Mouse (Mus musculus): ENCODE measurements around the gene Ccdc146.

The Ccdc146 gene

GRCm38 (mm10) chr5:21424614-21425602 lies at the start of gene Ccdc146, which contains the start of gene Fam185a:
Gene Ccdc146 (minus strand): TSS chr5:21424677.
Gene Fam185a (plus strand): TSS chr5:21424958.
- peak; percentile 97 for DNase-seq

GRCm38 (mm10) chr5:21468100-21468499 lies 43.6 kb upstream of the Ccdc146 start:
- no peak for DNase-seq

- DNase-seq = no peak
Observed at GRCm38 (mm10) chr5:21467387-21467786, 42.9 kb upstream of the Ccdc146 start.

DNA sequence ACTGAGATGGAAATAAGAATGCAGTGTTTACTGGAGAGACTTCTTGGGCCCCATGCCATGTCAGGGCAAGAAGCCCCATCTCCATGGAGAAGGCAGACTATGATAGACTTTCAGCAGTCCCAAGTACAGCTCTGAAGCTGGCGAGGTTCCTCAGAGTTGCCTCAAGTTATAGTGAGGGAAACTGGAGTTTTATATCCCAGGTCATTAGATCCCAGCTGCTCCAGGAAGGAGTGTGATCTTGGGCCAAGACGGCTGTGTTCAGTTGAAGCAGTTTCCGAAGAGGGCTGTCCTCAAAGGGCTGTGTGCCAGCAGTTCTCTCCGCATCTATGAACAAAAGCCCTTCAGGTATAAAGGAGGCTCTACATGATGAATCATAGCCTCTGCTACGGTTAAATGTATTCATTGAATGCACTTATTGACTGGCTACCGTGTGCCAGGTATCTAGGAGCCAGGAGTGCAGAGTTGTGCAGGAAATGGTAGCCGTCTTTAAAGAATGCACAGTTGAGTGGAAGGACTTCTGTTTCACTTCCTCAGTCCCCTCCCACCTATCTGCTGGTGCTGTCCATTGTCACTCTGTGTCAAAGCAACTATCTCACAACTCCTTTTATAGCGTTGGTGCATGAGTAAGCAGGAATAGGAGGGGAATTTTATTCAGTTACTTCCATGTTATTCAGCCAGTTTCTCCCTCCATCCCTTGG lies 16.5 kb upstream of the Ccdc146 start:
- peak; percentile 62 to 71 for DNase-seq

DNA sequence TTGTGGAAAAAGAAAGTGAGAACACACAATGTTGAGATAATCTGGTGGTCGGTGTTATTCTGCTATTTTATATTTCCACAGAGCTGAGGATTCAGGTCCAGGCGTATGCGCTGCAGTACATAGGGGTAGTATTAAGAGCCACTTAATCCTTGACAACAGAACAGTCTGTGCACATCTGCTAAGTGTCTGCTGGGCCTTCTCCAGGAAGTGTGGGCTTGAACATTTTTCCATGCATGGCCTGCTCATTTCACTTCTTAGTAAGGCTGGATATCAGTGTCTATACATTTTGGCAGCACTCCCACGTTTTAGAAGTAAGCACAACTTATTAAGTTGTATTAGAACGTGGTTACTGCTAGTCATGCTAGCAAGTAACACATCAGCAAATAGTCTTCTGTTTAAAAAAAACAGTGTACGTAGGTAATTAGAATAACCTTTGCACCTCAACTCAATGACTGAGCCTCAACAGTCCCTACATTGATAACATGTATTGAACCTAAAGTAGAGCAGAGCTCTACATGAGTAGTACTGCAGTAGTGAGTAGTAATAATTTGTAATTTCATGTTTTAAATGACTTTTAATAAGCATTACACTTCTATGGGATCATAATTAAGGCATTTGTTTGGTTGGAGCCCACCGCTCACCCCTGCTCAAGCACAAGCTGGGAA lies 15.1 kb upstream of the Ccdc146 start:
- no peak for DNase-seq

GRCm38 (mm10) chr5:21438428-21438827 lies 14.0 kb upstream of the Ccdc146 start:
- no peak for DNase-seq

- DNase-seq = no peak
Observed at GRCm38 (mm10) chr5:21436471-21436975, 12.0 kb upstream of the Ccdc146 start.

GRCm38 (mm10) chr5:21434148-21434929 lies 9.9 kb upstream of the Ccdc146 start:
- DNase-seq = peak; percentile 80 to 82

DNA sequence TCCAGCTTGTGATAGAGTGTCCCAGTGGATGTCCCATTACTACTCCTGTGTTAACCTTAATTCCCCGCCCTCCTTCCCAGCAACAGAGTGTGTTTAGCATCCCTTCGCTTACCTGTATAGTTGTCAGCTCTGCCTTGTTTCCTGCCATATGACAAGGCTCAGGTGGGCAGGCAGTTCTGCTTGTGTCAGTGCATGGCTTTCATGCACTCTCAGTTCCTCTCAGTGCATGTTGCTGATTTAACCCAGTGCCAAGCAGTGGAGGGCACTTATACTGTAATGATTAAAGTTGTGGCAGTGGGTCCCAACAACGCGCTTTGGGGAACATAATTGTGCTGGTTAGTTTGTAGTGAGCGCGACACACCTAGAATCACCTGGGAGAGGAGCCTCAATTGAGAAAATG lies 2.2 kb upstream of the Ccdc146 start:
- DNase-seq = no peak

DNA sequence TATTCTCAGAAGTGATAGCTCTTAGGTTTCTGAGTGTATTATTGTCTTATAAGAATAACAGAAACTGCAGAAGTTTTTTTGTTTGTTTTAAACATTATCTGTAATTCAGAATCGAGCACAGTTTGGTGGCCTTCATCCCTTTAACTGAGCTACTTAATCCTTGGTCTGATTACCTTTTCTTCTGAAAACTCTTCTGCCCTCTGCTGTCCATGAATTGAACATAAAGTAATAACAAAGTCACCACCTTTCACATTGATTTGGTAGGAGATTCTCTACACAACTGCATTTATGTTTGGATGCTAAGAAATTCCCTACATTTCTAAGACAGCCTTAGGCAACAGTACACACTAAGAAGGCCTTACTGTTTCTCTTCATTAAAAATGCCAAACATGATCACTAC lies 3.9 kb downstream of the Ccdc146 start:
- peak; percentile 17 to 72 for DNase-seq

GRCm38 (mm10) chr5:21418613-21419012 lies 5.9 kb downstream of the Ccdc146 start:
- no peak for DNase-seq

DNA sequence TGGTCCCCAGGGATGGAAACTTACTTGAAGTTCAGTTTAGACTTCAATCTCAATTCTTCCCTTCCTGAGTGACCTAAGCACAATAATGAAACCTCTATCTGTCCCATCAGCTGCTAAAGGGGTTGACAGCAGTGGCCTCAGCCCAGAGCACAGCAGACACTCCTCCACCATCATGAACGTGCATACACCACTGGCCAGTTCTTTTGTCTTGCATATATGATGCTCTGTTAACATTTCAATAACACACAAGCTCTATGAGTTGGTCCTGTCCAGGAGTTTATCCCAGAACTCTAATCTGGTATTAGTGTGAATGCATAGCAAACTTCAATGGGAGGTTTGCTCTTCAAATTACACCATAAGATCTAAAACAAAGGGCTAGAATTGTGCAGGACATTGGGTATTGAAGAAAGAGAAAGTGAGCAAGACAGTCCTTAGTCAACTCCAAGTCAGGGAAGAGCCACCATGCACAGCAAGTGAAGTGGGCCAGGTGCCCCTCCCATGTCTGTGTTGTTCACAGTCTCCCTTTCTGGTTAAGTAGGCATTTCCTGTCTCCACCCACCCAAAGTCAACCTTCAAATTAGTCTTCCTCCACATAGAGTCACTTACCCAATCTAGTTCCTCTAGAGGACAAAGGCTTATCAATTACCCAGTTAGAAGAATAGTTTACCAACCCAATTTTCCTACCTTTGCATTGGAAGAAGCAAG lies 10.2 kb downstream of the Ccdc146 start:
- DNase-seq = no peak

DNA sequence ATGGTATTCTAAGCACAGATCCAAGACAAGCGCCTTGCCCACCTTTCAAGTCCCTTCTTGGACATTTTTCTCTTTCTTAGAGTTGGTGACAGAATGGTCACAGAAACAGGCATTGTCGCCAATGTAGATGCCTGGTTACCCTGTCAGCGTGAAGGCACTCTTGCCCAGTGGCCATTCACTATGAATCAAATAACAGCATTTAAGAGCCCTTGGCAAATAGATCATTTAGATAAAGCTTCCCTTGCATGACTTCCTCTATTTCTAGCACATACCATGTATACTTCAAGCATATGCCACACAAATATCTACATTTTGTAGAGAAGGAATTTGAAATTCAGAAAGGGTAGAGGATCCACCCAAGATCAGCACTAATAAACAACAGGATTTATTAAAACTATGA lies 11.2 kb downstream of the Ccdc146 start:
- no peak for DNase-seq

GRCm38 (mm10) chr5:21412056-21412455 lies 12.4 kb downstream of the Ccdc146 start:
- DNase-seq = no peak

DNA sequence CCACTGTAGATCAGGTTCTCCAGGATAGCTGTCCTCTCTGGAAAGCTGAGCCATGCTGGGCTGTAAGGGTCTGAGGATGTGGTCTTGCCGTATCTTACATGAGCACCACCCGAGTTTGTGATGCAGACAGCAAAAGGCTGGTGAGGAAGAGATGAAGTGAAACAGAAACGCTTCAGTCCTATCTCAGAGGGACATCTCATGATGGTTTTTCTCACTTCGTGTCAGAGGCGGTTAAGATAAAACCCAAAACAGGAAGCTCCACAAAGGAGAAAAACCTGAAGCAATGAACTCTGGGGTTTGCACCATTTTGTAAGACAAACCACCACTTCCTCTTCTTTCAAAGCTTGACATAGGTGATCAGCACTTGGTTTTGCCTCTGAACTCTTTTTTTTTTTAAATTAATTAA lies 13.2 kb downstream of the Ccdc146 start:
- DNase-seq = no peak

- no peak for DNase-seq
Observed at GRCm38 (mm10) chr5:21395205-21395840, 29.2 kb downstream of the Ccdc146 start.

DNA sequence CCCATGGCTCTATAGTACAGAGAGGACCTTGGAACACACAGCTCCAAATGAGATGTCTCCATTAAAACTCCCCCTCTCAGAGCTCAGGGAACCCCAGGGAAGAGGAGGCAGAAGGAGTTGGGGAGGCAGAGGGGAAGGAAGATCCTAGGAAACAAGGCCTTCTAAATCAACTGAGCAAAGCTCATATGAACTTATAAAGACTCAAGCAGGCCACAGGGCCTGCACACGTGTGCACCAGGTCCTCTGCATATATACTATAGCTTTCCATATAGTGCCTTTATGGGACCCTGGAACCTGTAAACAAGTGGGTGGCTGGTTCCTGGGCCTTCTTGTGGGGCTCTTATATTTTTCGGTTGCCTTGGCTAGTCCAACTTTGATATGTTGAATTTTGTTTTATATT lies 29.9 kb downstream of the Ccdc146 start:
- no peak for DNase-seq

GRCm38 (mm10) chr5:21391616-21392384 lies 32.7 kb downstream of the Ccdc146 start:
- peak in 1 of 2 experiments; percentile 17 for DNase-seq

- no peak for DNase-seq
Observed at GRCm38 (mm10) chr5:21388855-21389254, 35.6 kb downstream of the Ccdc146 start.

GRCm38 (mm10) chr5:21387340-21387739 lies 37.1 kb downstream of the Ccdc146 start:
- no peak for DNase-seq

All from cerebellum, postnatal 10 days (tissue).